22 mouse cellular contexts compared by ENCODE assay signal in genomic region chr7:121002407-121002928, GRCm38 (mm10). TPM values are rescaled to one million over a fixed set of nuclear protein-coding genes. Genes with fewer than 3 reads are reported as not detected.
DNase-seq lines count a peak whose midpoint lies in the region; ATAC-seq and TF ChIP-seq lines count a peak whose summit lies in the region.
"Had no signal": no experiment of that assay in that cellular context is flagged by ENCODE, and none has a peak within 500 bp of the region (broad histone marks: within the 10 kb centered on the region; RNA-seq: fewer than 3 reads in every experiment).

No protein-coding gene starts in this region.

- no peak for ATAC-seq in forebrain, embryonic 14.5 days
- ATAC-seq in stomach, embryonic 16.5 days (ENCODE audit: insufficient read depth, low FRiP score), result 0 out of 2 replicates have a peak, but pooled peaks have one; percentile 10
- no peak for ATAC-seq in stomach, postnatal 0 days (ENCODE audit: low FRiP score, low TSS enrichment)
- peak; percentile 72 for ATAC-seq in intestine, postnatal 0 days
- ATAC-seq in hindbrain, embryonic 11.5 days (ENCODE audit: low FRiP score), result no peak
- no peak for ATAC-seq in hindbrain, embryonic 14.5 days (ENCODE audit: low FRiP score)
- ATAC-seq: forebrain, embryonic 16.5 days; hindbrain, postnatal 0 days; Patski had no signal

- H3K4me2 ChIP-seq in forebrain, embryonic 14.5 days (ENCODE audit: low read length), result no peak overlapping the region
- no peak overlapping the region for H3K4me2 ChIP-seq in stomach, embryonic 16.5 days (ENCODE audit: low read depth, low read length)
- no peak overlapping the region for H3K4me2 ChIP-seq in stomach, postnatal 0 days (replicated peaks; ENCODE audit: low read depth)
- H3K4me2 ChIP-seq in intestine, postnatal 0 days (replicated peaks; ENCODE audit: low read depth), result no peak overlapping the region
- H3K4me2 ChIP-seq in hindbrain, embryonic 11.5 days (replicated peaks; ENCODE audit: low read depth, low read length), result no peak overlapping the region
- H3K4me2 ChIP-seq in hindbrain, embryonic 14.5 days (replicated peaks), result no peak overlapping the region
- H3K4me2 ChIP-seq: embryonic facial prominence, embryonic 13.5 days; heart, embryonic 13.5 days; hindbrain, embryonic 12.5 days had no signal

- no peak overlapping the region for H3K4me3 ChIP-seq in forebrain, embryonic 14.5 days (ENCODE audit: low read depth, low read length)
- no peak overlapping the region for H3K4me3 ChIP-seq in forebrain, embryonic 10.5 days
- H3K4me3 ChIP-seq in stomach, embryonic 16.5 days (replicated peaks; ENCODE audit: low read length), result no peak overlapping the region
- no peak overlapping the region for H3K4me3 ChIP-seq in stomach, postnatal 0 days (ENCODE audit: low read depth, low read length)
- no peak overlapping the region for H3K4me3 ChIP-seq in intestine, postnatal 0 days (ENCODE audit: low read depth, low read length)
- H3K4me3 ChIP-seq in hindbrain, embryonic 11.5 days (ENCODE audit: low read depth, low read length), result no peak overlapping the region
- no peak overlapping the region for H3K4me3 ChIP-seq in hindbrain, embryonic 14.5 days (replicated peaks; ENCODE audit: low read length)
- H3K4me3 ChIP-seq: embryonic facial prominence, embryonic 13.5 days; heart, embryonic 13.5 days; hindbrain, embryonic 12.5 days had no signal

- H3K27me3 ChIP-seq in forebrain, embryonic 14.5 days (replicated peaks; ENCODE audit: control insufficient read depth, insufficient read depth, low read length), result no peaks in the 10 kb centered on the region
- no peaks in the 10 kb centered on the region for H3K27me3 ChIP-seq in forebrain, embryonic 10.5 days (ENCODE audit: poor library complexity, severe bottlenecking)
- no peaks in the 10 kb centered on the region for H3K27me3 ChIP-seq in stomach, embryonic 16.5 days (ENCODE audit: control insufficient read depth, insufficient read depth, low read length)
- no peaks in the 10 kb centered on the region for H3K27me3 ChIP-seq in stomach, postnatal 0 days (ENCODE audit: control insufficient read depth, insufficient read depth, low read length)
- no peaks in the 10 kb centered on the region for H3K27me3 ChIP-seq in intestine, postnatal 0 days (replicated peaks; ENCODE audit: control insufficient read depth, insufficient read depth, low read length)
- H3K27me3 ChIP-seq in hindbrain, embryonic 11.5 days (ENCODE audit: control insufficient read depth, insufficient read depth, low read length), result no peaks in the 10 kb centered on the region
- no peaks in the 10 kb centered on the region for H3K27me3 ChIP-seq in hindbrain, embryonic 14.5 days (ENCODE audit: control insufficient read depth, insufficient read depth, low read length)
- H3K27me3 ChIP-seq: embryonic facial prominence, embryonic 13.5 days; hindbrain, embryonic 12.5 days; Patski had no signal

- TF ChIP-seq EP300 in stomach, postnatal 0 days (optimal IDR thresholded peaks at IDR 0.05), result no peak

- no peak overlapping the region for H3K27ac ChIP-seq in forebrain, embryonic 14.5 days (ENCODE audit: low read depth, low read length)
- H3K27ac ChIP-seq in forebrain, embryonic 10.5 days, result no peak overlapping the region
- no peak overlapping the region for H3K27ac ChIP-seq in stomach, embryonic 16.5 days (ENCODE audit: low read length)
- H3K27ac ChIP-seq in stomach, postnatal 0 days (replicated peaks), result no peak overlapping the region
- H3K27ac ChIP-seq in intestine, postnatal 0 days (ENCODE audit: low read depth, low read length), result peak overlapping the region; percentile 91
- no peak overlapping the region for H3K27ac ChIP-seq in hindbrain, embryonic 11.5 days (ENCODE audit: low read depth, low read length)
- no peak overlapping the region for H3K27ac ChIP-seq in hindbrain, embryonic 14.5 days
- H3K27ac ChIP-seq: embryonic facial prominence, embryonic 13.5 days; heart, embryonic 13.5 days; hindbrain, embryonic 12.5 days; hindbrain, postnatal 0 days had no signal

- no peaks in the 10 kb centered on the region for H3K9me3 ChIP-seq in forebrain, embryonic 14.5 days (replicated peaks; ENCODE audit: control insufficient read depth, low read length)
- no peaks in the 10 kb centered on the region for H3K9me3 ChIP-seq in forebrain, embryonic 10.5 days
- no peaks in the 10 kb centered on the region for H3K9me3 ChIP-seq in stomach, embryonic 16.5 days (replicated peaks; ENCODE audit: control insufficient read depth, low read length)
- H3K9me3 ChIP-seq in stomach, postnatal 0 days (ENCODE audit: control insufficient read depth, low read length), result no peaks in the 10 kb centered on the region
- H3K9me3 ChIP-seq in intestine, postnatal 0 days (ENCODE audit: control insufficient read depth), result no peaks in the 10 kb centered on the region
- H3K9me3 ChIP-seq in hindbrain, embryonic 11.5 days (ENCODE audit: control insufficient read depth, low read length), result no peaks in the 10 kb centered on the region
- H3K9me3 ChIP-seq in hindbrain, embryonic 14.5 days (ENCODE audit: control insufficient read depth, low read length), result no peaks in the 10 kb centered on the region
- H3K9me3 ChIP-seq: embryonic facial prominence, embryonic 13.5 days; heart, embryonic 13.5 days; hindbrain, embryonic 12.5 days had no signal

- H3K36me3 ChIP-seq in forebrain, embryonic 14.5 days (ENCODE audit: control insufficient read depth, insufficient read depth, low read length), result no peaks in the 10 kb centered on the region
- H3K36me3 ChIP-seq in forebrain, embryonic 10.5 days (replicated peaks), result no peaks in the 10 kb centered on the region
- no peaks in the 10 kb centered on the region for H3K36me3 ChIP-seq in stomach, embryonic 16.5 days (ENCODE audit: control insufficient read depth, insufficient read depth, low read length)
- H3K36me3 ChIP-seq in stomach, postnatal 0 days (ENCODE audit: control insufficient read depth, insufficient read depth, low read length), result no peaks in the 10 kb centered on the region
- H3K36me3 ChIP-seq in intestine, postnatal 0 days (ENCODE audit: control insufficient read depth, insufficient read depth), result no peaks in the 10 kb centered on the region
- H3K36me3 ChIP-seq in hindbrain, embryonic 11.5 days (ENCODE audit: control insufficient read depth, insufficient read depth, low read length), result no peaks in the 10 kb centered on the region
- H3K36me3 ChIP-seq in hindbrain, embryonic 14.5 days (replicated peaks; ENCODE audit: control insufficient read depth, insufficient read depth), result no peaks in the 10 kb centered on the region
- H3K36me3 ChIP-seq: embryonic facial prominence, embryonic 13.5 days; heart, embryonic 13.5 days; hindbrain, embryonic 12.5 days had no signal

- TF ChIP-seq CTCF in stomach, postnatal 0 days (IDR thresholded peaks at IDR 0.05; ENCODE audit: low read depth), result no peak
- 0 out of 2 replicates have a peak, but pooled peaks have one; percentile 28 for TF ChIP-seq CTCF in intestine, postnatal 0 days (IDR thresholded peaks at IDR 0.05; ENCODE audit: low read depth)

- 82% methylated on average over 5 of the region's 5 CpGs for WGBS in forebrain, embryonic 14.5 days
- 91% methylated on average over 5 of the region's 5 CpGs for WGBS in forebrain, embryonic 10.5 days
- WGBS in stomach, embryonic 16.5 days, result 67% methylated on average over 5 of the region's 5 CpGs
- 50% methylated on average over 5 of the region's 5 CpGs for WGBS in stomach, postnatal 0 days
- 57% methylated on average over 5 of the region's 5 CpGs for WGBS in intestine, postnatal 0 days
- WGBS in hindbrain, embryonic 11.5 days, result 85% methylated on average over 5 of the region's 5 CpGs
- 93% methylated on average over 5 of the region's 5 CpGs for WGBS in hindbrain, embryonic 14.5 days

- no peak overlapping the region for H3K9ac ChIP-seq in forebrain, embryonic 14.5 days (ENCODE audit: low read length)
- no peak overlapping the region for H3K9ac ChIP-seq in stomach, embryonic 16.5 days (ENCODE audit: low read length)
- H3K9ac ChIP-seq in stomach, postnatal 0 days (ENCODE audit: low read length), result no peak overlapping the region
- H3K9ac ChIP-seq in intestine, postnatal 0 days (ENCODE audit: low read depth, low read length), result no peak overlapping the region
- H3K9ac ChIP-seq in hindbrain, embryonic 11.5 days (ENCODE audit: low read depth, low read length), result no peak overlapping the region
- H3K9ac ChIP-seq in hindbrain, embryonic 14.5 days, result no peak overlapping the region
- H3K9ac ChIP-seq: embryonic facial prominence, embryonic 13.5 days; heart, embryonic 13.5 days; hindbrain, embryonic 12.5 days had no signal

- peak; percentile 12 for DNase-seq in forebrain, embryonic 14.5 days (ENCODE audit: low spot score)
- no peak for DNase-seq in forebrain, embryonic 10.5 days (ENCODE audit: extremely low spot score, low spot score)
- DNase-seq in stomach, postnatal 0 days (ENCODE audit: low spot score), result no peak
- peak; percentile 97 for DNase-seq in fat pad, adult 2 months (ENCODE audit: extremely low read depth, low read depth, low spot score)
- DNase-seq in hindbrain, embryonic 11.5 days (ENCODE audit: low spot score), result no peak
- DNase-seq in hindbrain, embryonic 14.5 days (ENCODE audit: low spot score), result no peak
- DNase-seq: adrenal gland, postnatal 36 days; cerebellum, adult 11 months; cerebellum, adult 9-10 months; cerebellum, postnatal 25 days; gastrocnemius, postnatal 25 days; heart, adult 11 months; heart, postnatal 36 days; kidney, adult 9 months had no signal

- H3K4me1 ChIP-seq in forebrain, embryonic 14.5 days (ENCODE audit: control insufficient read depth, insufficient read depth, low read length), result no peaks in the 10 kb centered on the region
- H3K4me1 ChIP-seq in forebrain, embryonic 10.5 days, result no peaks in the 10 kb centered on the region
- no peaks in the 10 kb centered on the region for H3K4me1 ChIP-seq in stomach, embryonic 16.5 days (ENCODE audit: control insufficient read depth, insufficient read depth, low read length)
- H3K4me1 ChIP-seq in stomach, postnatal 0 days (replicated peaks; ENCODE audit: control insufficient read depth, insufficient read depth), result no peaks in the 10 kb centered on the region
- no peaks in the 10 kb centered on the region for H3K4me1 ChIP-seq in intestine, postnatal 0 days (replicated peaks; ENCODE audit: control insufficient read depth, insufficient read depth, low read length)
- no peaks in the 10 kb centered on the region for H3K4me1 ChIP-seq in hindbrain, embryonic 11.5 days (replicated peaks; ENCODE audit: control insufficient read depth, insufficient read depth, low read length)
- no peaks in the 10 kb centered on the region for H3K4me1 ChIP-seq in hindbrain, embryonic 14.5 days (replicated peaks; ENCODE audit: control insufficient read depth, insufficient read depth, low read length)
- H3K4me1 ChIP-seq: heart, embryonic 13.5 days; hindbrain, embryonic 12.5 days had no signal

RNA-seq across cellular contexts. Expression of gene Mfsd13b, which starts 20.2 kb away (rescaled TPM):
- 0.10 and 0.57 TPM in 2 replicates for polyA plus RNA-seq in forebrain, embryonic 14.5 days (2014; fragmentation: Nextera tagmentation; extraction: Ambion mirVana)
- polyA plus RNA-seq in forebrain, embryonic 10.5 days (2016; fragmentation: Nextera tagmentation; extraction: Ambion mirVana), result 0.37 and 0.68 TPM in 2 replicates
- 0.34 and 0.45 TPM in 2 replicates for polyA plus RNA-seq in stomach, embryonic 16.5 days (2015; fragmentation: Nextera tagmentation; extraction: Ambion mirVana)
- 0.19 and 0.34 TPM in 2 replicates for polyA plus RNA-seq in stomach, postnatal 0 days (2015; fragmentation: Nextera tagmentation; extraction: Ambion mirVana)
- polyA plus RNA-seq in intestine, postnatal 0 days (2015; fragmentation: Nextera tagmentation; extraction: Ambion mirVana), result 1.4 and 1.5 TPM in 2 replicates
- 0.13 and 0.66 TPM in 2 replicates for polyA plus RNA-seq in hindbrain, embryonic 11.5 days (2014; fragmentation: Nextera tagmentation; extraction: Ambion mirVana)
- polyA plus RNA-seq in hindbrain, embryonic 14.5 days (2014; fragmentation: Nextera tagmentation; extraction: Ambion mirVana), result 0.31 and 0.37 TPM in 2 replicates
- polyA plus RNA-seq: forebrain, embryonic 16.5 days; hindbrain, embryonic 12.5 days had no signal

RNA-seq across cellular contexts. Expression of gene Cdr2, which starts 20.4 kb away (rescaled TPM):
- polyA plus RNA-seq in forebrain, embryonic 14.5 days (2014; fragmentation: Nextera tagmentation; extraction: Ambion mirVana), result 11.3 and 11.9 TPM in 2 replicates
- 12.9 TPM in 2 replicates for polyA plus RNA-seq in forebrain, embryonic 10.5 days (2016; fragmentation: Nextera tagmentation; extraction: Ambion mirVana)
- 9.1 and 11.1 TPM in 2 replicates for polyA plus RNA-seq in stomach, embryonic 16.5 days (2015; fragmentation: Nextera tagmentation; extraction: Ambion mirVana)
- polyA plus RNA-seq in stomach, postnatal 0 days (2015; fragmentation: Nextera tagmentation; extraction: Ambion mirVana), result 5.0 and 5.6 TPM in 2 replicates
- 119 and 124 TPM in 2 replicates for polyA plus RNA-seq in intestine, postnatal 0 days (2015; fragmentation: Nextera tagmentation; extraction: Ambion mirVana)
- 17.9 and 19.2 TPM in 2 replicates for polyA plus RNA-seq in hindbrain, embryonic 11.5 days (2014; fragmentation: Nextera tagmentation; extraction: Ambion mirVana)
- polyA plus RNA-seq in hindbrain, embryonic 14.5 days (2014; fragmentation: Nextera tagmentation; extraction: Ambion mirVana), result 19.6 and 23.1 TPM in 2 replicates

RNA-seq across cellular contexts. Expression of gene Mettl9, which starts 31.8 kb away (rescaled TPM):
- polyA plus RNA-seq in forebrain, embryonic 14.5 days (2014; fragmentation: Nextera tagmentation; extraction: Ambion mirVana), result 235 and 236 TPM in 2 replicates
- polyA plus RNA-seq in forebrain, embryonic 10.5 days (2016; fragmentation: Nextera tagmentation; extraction: Ambion mirVana), result 184 and 188 TPM in 2 replicates
- polyA plus RNA-seq in stomach, embryonic 16.5 days (2015; fragmentation: Nextera tagmentation; extraction: Ambion mirVana), result 94.5 and 111 TPM in 2 replicates
- polyA plus RNA-seq in stomach, postnatal 0 days (2015; fragmentation: Nextera tagmentation; extraction: Ambion mirVana), result 82.1 and 85.2 TPM in 2 replicates
- polyA plus RNA-seq in intestine, postnatal 0 days (2015; fragmentation: Nextera tagmentation; extraction: Ambion mirVana), result 85.4 and 89.4 TPM in 2 replicates
- 266 and 279 TPM in 2 replicates for polyA plus RNA-seq in hindbrain, embryonic 11.5 days (2014; fragmentation: Nextera tagmentation; extraction: Ambion mirVana)
- 203 and 209 TPM in 2 replicates for polyA plus RNA-seq in hindbrain, embryonic 14.5 days (2014; fragmentation: Nextera tagmentation; extraction: Ambion mirVana)

Comparison
In these comparisons a context has a peak if more than half of its experiments do, and no peak if none do; other contexts are left out.
1. ATAC-seq: peak in stomach, embryonic 16.5 days (single experiment) and intestine, postnatal 0 days (single experiment); none in forebrain, embryonic 14.5 days (single experiment), stomach, postnatal 0 days (single experiment), hindbrain, embryonic 11.5 days (single experiment) and hindbrain, embryonic 14.5 days (single experiment).
2. DNase-seq: peak in forebrain, embryonic 14.5 days (single experiment) and fat pad, adult 2 months (single experiment); none in forebrain, embryonic 10.5 days (single experiment), stomach, postnatal 0 days (single experiment), hindbrain, embryonic 11.5 days (single experiment) and hindbrain, embryonic 14.5 days (single experiment).